Mouse (Mus musculus) CH12.LX (cell line): ENCODE measurements around the gene Rasl10a. TPM values are rescaled to one million over a fixed set of nuclear protein-coding genes. Genes with fewer than 3 reads are reported as not detected.

Experiments used
- DNase-seq: peaks from one replicate; pipeline ENCODE4 v3.0.0-alpha.2; 2013; ENCODE audit errors: extremely low read depth
- H3K27ac ChIP-seq: 2 replicates; pipeline ENCODE4 v1.5.1; 2012; ENCODE audit warnings: low read depth, mild to moderate bottlenecking, control low read depth, moderate library complexity; ENCODE audit not compliant: insufficient read depth
- H3K27me3 ChIP-seq: replicated peaks from 2 replicates; pipeline ENCODE3; 2012; ENCODE audit warnings: inconsistent platforms
- H3K36me3 ChIP-seq, 2 experiments: replicated peaks in 1 of 2; 2 replicates each; pipeline versions ENCODE3 to v1.6.1; 2012; ENCODE audit warnings: inconsistent platforms in 1 of 2, low read length in 1 of 2, mild to moderate bottlenecking in 1 of 2, mixed read lengths in 1 of 2, moderate library complexity in 1 of 2; ENCODE audit not compliant: control insufficient read depth in 1 of 2, insufficient read depth in 1 of 2
- H3K4me1 ChIP-seq, 2 experiments: 2 replicates each; pipeline ENCODE4 v1.6.1; 2012; ENCODE audit warnings: inconsistent platforms in 1 of 2, moderate library complexity in 1 of 2; ENCODE audit not compliant: insufficient read depth in 2 of 2, control insufficient read depth in 1 of 2
- H3K4me2 ChIP-seq: 2 replicates; pipeline ENCODE4 v1.6.1; 2012; ENCODE audit warnings: low read depth, mild to moderate bottlenecking, control low read depth; ENCODE audit not compliant: poor library complexity, insufficient read depth, severe bottlenecking
- H3K4me3 ChIP-seq, 3 experiments: fragments of 150-350 bp in 1 of 3; sonication (generic) in 1 of 3; replicated peaks in 1 of 3; 2 replicates each; pipeline versions ENCODE3 to v1.5.1; 2011 to 2012; ENCODE audit warnings: low read depth in 2 of 3, low read length in 2 of 3, mild to moderate bottlenecking in 2 of 3, moderate library complexity in 2 of 3, control low read depth in 1 of 3, improper control_type of control experiment in 1 of 3, inconsistent platforms in 1 of 3, mixed read lengths in 1 of 3; ENCODE audit not compliant: poor library complexity in 1 of 3
- H3K79me2 ChIP-seq: replicated peaks from 2 replicates; pipeline ENCODE4 v1.6.1; 2012; ENCODE audit warnings: mild to moderate bottlenecking, moderate library complexity; ENCODE audit not compliant: control insufficient read depth, poor library complexity, insufficient read depth, severe bottlenecking; ENCODE audit errors: extremely low read depth
- H3K9ac ChIP-seq: 2 replicates; pipeline ENCODE4 v1.6.1; 2012; ENCODE audit warnings: low read depth, mild to moderate bottlenecking, control low read depth, moderate library complexity; ENCODE audit not compliant: insufficient read depth
- H3K9me3 ChIP-seq: replicated peaks from 2 replicates; pipeline ENCODE3; 2012; ENCODE audit warnings: low read length, inconsistent platforms, mixed read lengths
- BHLHE40 ChIP-seq: IDR thresholded peaks from 2 replicates; pipeline ENCODE4 v1.6.1; 2011; ENCODE audit warnings: mild to moderate bottlenecking, low read depth, low read length, improper control_type of control experiment
- CTCF ChIP-seq, 2 experiments: IDR thresholded peaks in 1 of 2; conservative IDR thresholded peaks in 1 of 2; 2 replicates each; pipeline ENCODE4 v1.5.1; 2011 to 2012; ENCODE audit warnings: low read depth in 2 of 2, low read length in 2 of 2, improper control_type of control experiment in 1 of 2, inconsistent platforms in 1 of 2, mild to moderate bottlenecking in 1 of 2, moderate library complexity in 1 of 2
- ELF1 ChIP-seq: IDR thresholded peaks from 2 replicates; pipeline ENCODE4 v1.6.1; 2014; ENCODE audit warnings: low read depth, mild to moderate bottlenecking, inconsistent platforms, low read length, improper control_type of control experiment
- EP300 ChIP-seq: IDR thresholded peaks from 2 replicates; pipeline ENCODE4 v1.6.1; 2011; ENCODE audit warnings: low read length, improper control_type of control experiment
- ETS1 ChIP-seq: conservative IDR thresholded peaks from 2 replicates; pipeline ENCODE4 v1.6.1; 2012; ENCODE audit warnings: low read depth, mild to moderate bottlenecking, inconsistent platforms, low read length, improper control_type of control experiment, moderate library complexity
- GABPA ChIP-seq: IDR thresholded peaks from 2 replicates; pipeline ENCODE4 v1.6.1; 2012; ENCODE audit warnings: low read depth, low read length, improper control_type of control experiment, inconsistent platforms; ENCODE audit not compliant: insufficient replicate concordance
- HCFC1 ChIP-seq: IDR thresholded peaks from 2 replicates; pipeline ENCODE4 v1.6.1; 2012; ENCODE audit warnings: low read depth, mild to moderate bottlenecking, inconsistent platforms, low read length, improper control_type of control experiment
- KAT2A ChIP-seq: IDR thresholded peaks from 2 replicates; pipeline ENCODE4 v1.6.1; 2012; ENCODE audit warnings: low read length, improper control_type of control experiment, inconsistent platforms; ENCODE audit not compliant: insufficient replicate concordance
- MAX ChIP-seq: IDR thresholded peaks from 2 replicates; pipeline ENCODE4 v1.6.1; 2011; ENCODE audit warnings: low read length, improper control_type of control experiment
- MEF2A ChIP-seq: IDR thresholded peaks from 2 replicates; pipeline ENCODE4 v1.6.1; 2014; ENCODE audit warnings: low read depth, mild to moderate bottlenecking, inconsistent platforms, low read length, improper control_type of control experiment, borderline replicate concordance
- MXI1 ChIP-seq: IDR thresholded peaks from 2 replicates; pipeline ENCODE4 v1.6.1; 2011; ENCODE audit warnings: mild to moderate bottlenecking, low read depth, low read length, improper control_type of control experiment
- NELFE ChIP-seq: IDR thresholded peaks from 2 replicates; pipeline ENCODE4 v1.6.1; 2011; ENCODE audit warnings: low read depth, low read length, improper control_type of control experiment
- NRF1 ChIP-seq: IDR thresholded peaks from 2 replicates; pipeline ENCODE4 v1.6.1; 2014; ENCODE audit warnings: low read depth, mild to moderate bottlenecking, inconsistent platforms, low read length, improper control_type of control experiment, moderate library complexity
- PAX5 ChIP-seq: IDR thresholded peaks from 2 replicates; pipeline ENCODE4 v1.6.1; 2012; ENCODE audit warnings: low read length, inconsistent platforms, mixed read lengths
- POLR2A ChIP-seq: IDR thresholded peaks from 2 replicates; pipeline ENCODE4 v1.6.1; 2011; ENCODE audit warnings: low read depth, mild to moderate bottlenecking, improper control_type of control experiment, low read length
- POLR2AphosphoS2 ChIP-seq: IDR thresholded peaks from 2 replicates; pipeline ENCODE4 v1.6.1; 2011; ENCODE audit warnings: low read depth, low read length, improper control_type of control experiment
- RCOR1 ChIP-seq: conservative IDR thresholded peaks from 2 replicates; pipeline ENCODE4 v1.6.1; 2012; ENCODE audit warnings: low read depth, mild to moderate bottlenecking, inconsistent platforms, low read length, improper control_type of control experiment
- SIN3A ChIP-seq: IDR thresholded peaks from 2 replicates; pipeline ENCODE4 v1.6.1; 2012; ENCODE audit warnings: low read length, improper control_type of control experiment, inconsistent platforms
- SMC3 ChIP-seq: IDR thresholded peaks from 2 replicates; pipeline ENCODE4 v1.6.1; 2011; ENCODE audit warnings: low read depth, low read length, improper control_type of control experiment
- TBP ChIP-seq: conservative IDR thresholded peaks from 2 replicates; pipeline ENCODE4 v1.6.1; 2011; ENCODE audit warnings: low read depth, low read length, improper control_type of control experiment
- UBTF ChIP-seq: IDR thresholded peaks from 2 replicates; pipeline ENCODE4 v1.6.1; 2012; ENCODE audit warnings: low read depth, mild to moderate bottlenecking, inconsistent platforms, low read length, improper control_type of control experiment, moderate library complexity
- ZC3H11A ChIP-seq: IDR thresholded peaks from 2 replicates; pipeline ENCODE4 v1.6.1; 2012; ENCODE audit warnings: low read depth, mild to moderate bottlenecking, inconsistent platforms, low read length, improper control_type of control experiment
- ZKSCAN1 ChIP-seq: IDR thresholded peaks from 2 replicates; pipeline ENCODE4 v1.6.1; 2012; ENCODE audit warnings: low read depth, inconsistent platforms, low read length, improper control_type of control experiment, borderline replicate concordance
- ZMIZ1 ChIP-seq: IDR thresholded peaks from 2 replicates; pipeline ENCODE4 v1.6.1; 2012; ENCODE audit warnings: low read depth, mild to moderate bottlenecking, inconsistent platforms, low read length, improper control_type of control experiment
- dilution Hi-C: fragments of 300-500 bp; cut with MboI; formaldehyde crosslinking; loops from 2 replicates; pipeline ENCODE4 v1.14.3; 2020; ENCODE audit warnings: low sequenced_read_pairs; ENCODE audit not compliant: extremely low pct_unique_long_range_greater_than_20kb, extremely low pct_ligation_motif_present
- in situ Hi-C: fragments of 300-500 bp; cut with MboI; formaldehyde crosslinking; loops from 3 replicates; pipeline ENCODE4 v1.14.3; 2019; ENCODE audit warnings: low sequenced_read_pairs, low pct_ligation_motif_present, low pct_unique_long_range_greater_than_20kb, mixed read lengths
- polyA plus RNA-seq: library from polyadenylated mRNA; unstranded; fragments of >175 nt; gene quantifications from 2 replicates; pipeline ENCODE4 v1.2.1, GENCODE M21; 2012; ENCODE audit warnings: low read depth; ENCODE audit not compliant: insufficient read length
- total RNA-seq, 2 experiments: library from RNA; depleted of rRNA; stranded (reverse); fragments of 300-350 nt in 1 of 2; fragments of >200 nt in 1 of 2; gene quantifications; 2 replicates each; pipeline ENCODE4 v1.2.3; 2012 to 2014

Gene Rasl10a
- total and polyA plus RNA-seq, 3 experiments, result 3.0 to 7.5 (median 6.5) TPM

- Histone ChIP-seq H3K27me3 (peaks cover 24% of the 10 kb centered on the region), H3K36me3 (peaks cover 0 to 14% of the 10 kb centered on the region in 2 experiments), H3K9ac (no peak overlapping the region), H3K27ac (no peak overlapping the region), H3K4me1 (peaks cover 45 to 88% of the 10 kb centered on the region in 2 experiments), H3K9me3 (no peaks in the 10 kb centered on the region), H3K4me2 (no peak overlapping the region), H3K79me2 (no peaks in the 10 kb centered on the region), H3K4me3 (no peak overlapping the region)
- DNase-seq, result no peak
- dilution Hi-C loops (no loop called here), in situ Hi-C loops (loop anchor here (5.0 kb wide), 1 partner anchor 38 kb away; the partner anchor contains the start of genes Ewsr1 and Rhbdd3)
- TF ChIP-seq POLR2A (no peak), ELF1 (no peak), PAX5 (no peak), KAT2A (no peak), EP300 (no peak), HCFC1 (no peak), ETS1 (no peak), TBP (no peak), CTCF (conservative IDR thresholded peaks at IDR 0.05 in 1 of 2, IDR thresholded peaks at IDR 0.05 in 1 of 2; ENCODE audit: low read depth in 2 of 2, low read length in 2 of 2) (peak; percentile 73 to 83), UBTF (no peak), ZMIZ1 (no peak), BHLHE40 (0 out of 2 replicates have a peak, but pooled peaks have one; percentile 3), MEF2A (no peak), GABPA (no peak), SIN3A (no peak), RCOR1 (no peak)
These were observed 1.8 kb downstream of the Rasl10a start for GRCm38 (mm10) chr11:5059704-5060156.

DNA sequence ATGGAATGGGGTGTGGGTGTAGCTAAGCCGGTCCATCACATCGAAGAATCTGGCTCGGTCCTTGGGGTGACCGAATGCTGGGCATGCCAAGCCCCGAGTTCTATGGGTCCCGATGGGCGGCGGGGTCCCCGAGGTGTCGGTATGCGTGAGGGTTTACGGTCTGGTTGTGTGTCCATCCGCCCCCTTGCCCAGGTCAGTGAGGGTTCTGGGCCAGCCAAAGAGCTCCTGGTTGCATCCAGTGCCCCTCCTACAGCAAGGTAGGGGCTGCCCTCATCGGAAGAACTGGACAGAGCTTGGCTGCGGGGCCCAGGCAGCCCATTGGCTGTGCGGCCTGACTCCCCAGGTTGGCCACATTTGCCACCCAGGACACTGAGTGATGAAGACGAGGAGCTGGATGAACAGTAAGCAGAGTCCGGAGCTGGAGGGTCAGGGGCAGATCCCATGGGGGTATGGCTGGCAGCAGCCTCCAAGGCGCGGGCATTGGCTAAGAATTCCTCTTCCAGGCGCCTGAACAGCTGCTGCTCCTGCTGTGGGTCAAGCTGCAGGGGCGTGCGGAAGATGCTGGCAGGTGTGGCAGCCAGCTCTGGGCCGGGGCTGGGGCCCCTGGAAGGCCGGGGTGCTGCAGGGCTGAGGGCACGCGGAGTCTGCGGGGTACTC, 3.0 kb downstream of the Rasl10a start:
- in situ Hi-C loops, result loop anchor here (5.0 kb wide), 1 partner anchor 36 kb away; the partner anchor contains the start of genes Ewsr1 and Rhbdd3
- no peak for DNase-seq
- Histone ChIP-seq H3K79me2 (no peaks in the 10 kb centered on the region), H3K4me2 (peak overlapping the region; percentile 63), H3K9me3 (no peaks in the 10 kb centered on the region), H3K36me3 (peaks cover 0 to 14% of the 10 kb centered on the region in 2 experiments), H3K4me3 (peak overlapping the region in 1 of 3 experiments; percentile 26), H3K27me3 (peaks cover 24% of the 10 kb centered on the region), H3K4me1 (peaks cover 39 to 81% of the 10 kb centered on the region in 2 experiments), H3K9ac (no peak overlapping the region), H3K27ac (peak overlapping the region; percentile 34; the same call in 1 of the 2 replicates)
- TF ChIP-seq ZMIZ1, result no peak
- no peak for TF ChIP-seq MAX
- TF ChIP-seq ETS1, result no peak
- no peak for TF ChIP-seq NELFE
- TF ChIP-seq POLR2AphosphoS2, result no peak
- TF ChIP-seq NRF1, result no peak
- no peak for TF ChIP-seq ZKSCAN1
- no peak for TF ChIP-seq CTCF (conservative IDR thresholded peaks at IDR 0.05 in 1 of 2, IDR thresholded peaks at IDR 0.05 in 1 of 2; ENCODE audit: low read depth in 2 of 2, low read length in 2 of 2)
- TF ChIP-seq SMC3, result no peak
- no peak for TF ChIP-seq HCFC1
- TF ChIP-seq KAT2A, result no peak
- no peak for TF ChIP-seq ZC3H11A
- TF ChIP-seq BHLHE40, result no peak
- TF ChIP-seq MXI1, result no peak
- no peak for TF ChIP-seq POLR2A
- no peak for TF ChIP-seq PAX5
- dilution Hi-C loops, result no loop called here
